Mouse (Mus musculus): ENCODE results near the gene Tcaf3.

GRCm38 (mm10) chr6:42560885-42561284 lies 36.6 kb downstream of the Tcaf3 start:
- no peak for TF ChIP-seq CTCF (IDR thresholded peaks at IDR 0.05; ENCODE audit: low read depth, low read length)
- TF ChIP-seq POLR2A (IDR thresholded peaks at IDR 0.05; ENCODE audit: insufficient read depth, low read length) = no peak
- TF ChIP-seq EP300 (IDR thresholded peaks at IDR 0.05; ENCODE audit: insufficient read depth, low read depth, low read length) = no peak
